Mouse (Mus musculus): ENCODE measurements at regions not wholly inside any gene's neighbourhood (a gene's known extent, or its start where the extent isn't known, plus 50 kb on each side); places are given as distances from the start of the nearest gene placed in this dataset.

GRCm38 (mm10) chr16:86136169-86136568 is 234.5 kb upstream of the Adamts5 start:
- no peak for DNase-seq

DNA sequence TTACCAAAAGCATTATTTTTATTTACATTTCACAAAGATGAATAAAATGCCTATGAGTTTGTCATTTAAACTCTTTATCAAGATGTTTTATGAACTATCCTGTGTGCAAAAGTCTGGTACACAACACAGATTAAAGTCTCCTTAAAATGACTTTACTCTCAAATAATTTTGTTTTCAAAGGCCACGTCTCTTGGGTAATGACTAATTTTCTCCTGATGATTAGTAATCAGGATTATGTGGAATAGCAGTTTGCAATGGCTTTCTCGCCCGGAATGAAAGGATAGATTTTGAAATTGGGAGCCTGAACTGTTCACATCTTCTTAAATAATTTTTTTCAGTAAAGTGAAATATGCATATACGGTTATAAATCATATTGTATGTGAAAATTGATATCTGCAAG is 225.8 kb upstream of the Adamts5 start:
- DNase-seq: no peak

DNA sequence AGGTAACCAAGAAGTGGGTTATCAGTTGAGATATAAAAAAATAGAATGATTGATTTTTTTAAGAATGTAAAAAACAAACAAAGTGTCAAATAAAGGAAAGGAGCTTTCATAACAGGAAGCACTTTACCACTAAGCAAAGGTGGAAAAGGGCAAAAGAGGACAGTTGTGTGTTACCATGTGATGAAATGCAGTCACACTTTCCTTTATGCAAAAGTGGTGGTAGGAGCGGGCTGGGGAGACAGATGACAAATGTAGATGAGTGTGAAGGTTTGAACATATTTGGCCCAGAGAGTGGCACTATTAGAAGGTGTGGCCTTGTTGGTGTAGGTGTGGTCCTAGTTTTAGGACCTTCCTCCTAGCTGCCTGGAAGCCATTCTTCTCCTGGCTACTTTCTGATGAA is 222.6 kb upstream of the Adamts5 start:
- no peak for DNase-seq

- no peak for DNase-seq
Observed at GRCm38 (mm10) chr16:86122936-86123335, 221.3 kb upstream of the Adamts5 start.

DNA sequence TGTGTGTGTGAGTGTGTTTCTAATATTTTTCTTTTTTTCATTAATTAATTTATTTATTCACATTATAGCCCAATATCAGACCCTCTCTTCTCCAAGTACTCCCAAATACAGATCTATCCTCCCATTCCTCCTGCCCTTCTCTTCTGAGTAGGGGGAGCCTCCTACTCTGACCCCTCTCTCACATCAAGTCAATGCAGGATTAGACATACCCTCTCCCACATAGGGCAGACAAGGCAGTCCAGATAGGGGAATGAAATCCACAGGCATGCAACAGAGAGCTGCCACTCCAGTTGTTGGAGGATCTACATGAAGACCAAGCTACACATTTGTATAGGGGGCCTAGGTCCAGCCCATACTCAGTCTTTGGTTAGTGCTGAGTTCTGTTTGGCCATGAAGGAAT is 216.3 kb upstream of the Adamts5 start:
- DNase-seq: no peak

- DNase-seq: no peak
Observed at GRCm38 (mm10) chr16:86115587-86116376, 214.2 kb upstream of the Adamts5 start.

DNA sequence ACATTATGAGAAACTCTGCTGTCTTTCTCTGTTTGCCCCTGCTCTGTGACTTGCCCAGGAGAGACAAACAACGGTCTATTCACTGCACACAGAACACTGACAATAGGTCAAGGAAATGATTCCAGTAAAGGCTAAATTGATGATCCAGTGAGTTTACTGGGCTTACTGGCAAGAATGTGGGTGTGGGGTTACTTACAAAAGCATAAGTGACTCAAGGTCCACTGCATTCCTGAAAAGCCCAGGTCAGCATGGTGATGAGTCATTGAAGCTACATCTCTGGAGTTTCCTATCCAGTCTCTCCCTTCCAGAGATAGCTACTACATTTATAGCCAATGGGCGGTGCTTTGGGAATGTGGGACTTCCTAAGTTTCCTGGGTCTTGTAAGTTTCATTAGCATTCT is 192.8 kb upstream of the Adamts5 start:
- DNase-seq: no peak

DNA sequence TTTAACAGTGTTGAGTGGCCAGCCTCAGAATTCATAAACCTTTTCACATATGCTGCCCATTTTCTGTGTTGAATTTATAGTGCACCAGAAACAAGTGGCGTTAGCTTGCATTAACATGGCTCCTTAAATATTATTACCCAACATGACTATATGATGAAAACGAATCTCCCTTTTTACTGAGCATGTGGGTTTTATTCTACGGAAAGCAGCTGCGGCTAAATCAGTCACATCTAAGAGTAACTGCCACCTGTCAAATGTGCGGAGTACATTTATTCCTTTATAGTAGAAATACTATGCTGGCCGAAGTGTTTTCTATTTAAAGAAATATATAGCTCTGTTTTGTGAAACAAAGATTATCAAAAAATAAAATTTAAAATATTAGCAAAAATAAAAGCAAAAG is 188.5 kb upstream of the Adamts5 start:
- DNase-seq: no peak

DNA sequence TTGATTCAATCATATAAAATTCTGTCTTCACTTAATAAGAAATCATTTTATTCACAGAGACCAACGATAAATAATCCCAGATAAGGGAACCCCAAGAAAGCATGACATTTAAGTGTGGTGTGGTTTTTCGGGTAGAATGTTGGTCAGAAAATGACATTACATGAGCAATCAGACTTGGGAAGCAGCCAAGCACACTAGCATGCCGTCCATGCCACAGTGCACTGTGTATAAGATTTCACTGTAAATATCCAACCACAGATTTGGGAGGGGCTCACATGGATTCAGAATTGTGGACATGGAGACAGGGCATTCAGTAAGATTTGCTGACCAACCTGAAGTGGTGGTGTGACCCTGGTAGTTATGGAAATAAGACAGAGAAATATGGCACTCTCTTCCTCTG is 185.8 kb upstream of the Adamts5 start:
- DNase-seq: no peak

- no peak for DNase-seq
Observed at GRCm38 (mm10) chr16:86067628-86068364, 166.2 kb upstream of the Adamts5 start.

DNA sequence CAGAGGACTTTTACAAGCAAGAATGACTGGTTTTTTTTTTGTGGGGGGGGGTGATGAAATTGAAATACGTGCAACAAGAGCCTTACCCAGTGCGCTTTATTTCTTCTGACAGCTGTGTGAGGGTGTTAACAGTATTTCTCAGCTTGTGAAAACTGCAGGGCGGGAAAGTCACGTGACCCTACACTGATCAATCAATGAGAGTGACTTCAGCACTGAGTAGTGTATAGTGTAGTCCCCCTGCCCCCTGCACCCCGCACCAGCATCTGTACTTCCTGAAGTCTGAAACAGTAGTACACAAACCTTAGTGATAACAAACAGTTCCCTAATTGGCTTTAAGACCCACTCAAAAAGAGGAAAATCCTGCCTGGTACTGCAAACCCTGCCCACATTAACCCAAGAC is 158.5 kb upstream of the Adamts5 start:
- DNase-seq: no peak

DNA sequence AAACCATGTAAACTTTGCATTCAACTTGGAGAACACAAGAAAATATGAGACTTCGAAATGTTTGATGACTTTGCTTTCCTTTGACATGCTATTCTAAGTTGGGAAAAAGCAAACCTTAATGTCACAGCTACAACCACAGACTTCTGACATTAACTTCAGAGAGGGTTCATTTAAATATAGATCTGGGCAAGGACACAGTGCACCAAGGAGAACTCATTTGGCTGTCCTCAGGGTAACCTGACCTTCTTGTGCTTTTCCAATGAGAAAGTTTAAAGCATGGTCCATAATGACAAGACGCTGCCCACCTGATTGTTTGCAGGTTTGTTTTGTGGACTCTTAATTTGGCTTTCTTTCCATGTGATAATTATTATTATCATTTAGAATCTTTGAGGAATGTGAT is 143.1 kb upstream of the Adamts5 start:
- no peak for DNase-seq

DNA sequence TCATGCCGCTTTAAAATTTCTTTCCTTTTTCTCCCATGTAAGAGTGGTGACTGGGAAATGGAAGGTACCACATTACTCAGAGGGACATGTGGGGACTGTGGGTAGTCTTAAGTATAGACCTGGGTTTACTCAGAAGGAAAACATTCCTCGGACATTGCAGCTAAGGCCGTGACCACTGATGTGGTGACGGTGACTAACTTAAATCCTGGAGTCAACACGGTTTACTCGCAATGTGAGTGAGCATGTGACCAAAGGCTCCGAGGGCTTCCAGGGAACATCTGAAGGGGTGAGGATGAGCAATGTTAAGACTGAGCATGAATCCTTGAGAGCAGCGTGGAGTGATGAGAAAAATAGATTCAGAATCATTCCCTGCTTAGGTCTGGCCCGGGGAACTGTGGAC is 133.1 kb upstream of the Adamts5 start:
- DNase-seq: no peak

DNA sequence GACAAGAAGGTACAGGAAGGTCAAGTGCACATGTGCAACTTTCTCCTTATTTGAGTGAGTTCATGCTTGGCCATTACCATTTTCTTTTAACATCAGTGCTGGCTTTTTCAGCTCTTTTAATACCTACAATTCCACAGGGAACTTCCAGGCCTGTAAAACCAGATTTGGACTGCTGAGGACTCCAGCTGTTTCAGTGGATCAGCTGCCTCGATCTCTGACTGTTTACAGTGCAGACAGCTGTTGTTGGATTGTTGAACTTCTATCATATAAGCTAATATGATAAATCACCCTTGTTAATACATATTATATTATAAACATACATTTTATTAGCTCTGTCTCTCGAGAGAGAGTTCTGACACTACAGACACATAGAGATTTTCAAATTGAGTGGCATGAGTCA is 126.1 kb upstream of the Adamts5 start:
- no peak for DNase-seq

- DNase-seq: peak; percentile 5
Observed at GRCm38 (mm10) chr16:86015336-86015735, 113.7 kb upstream of the Adamts5 start.

DNA sequence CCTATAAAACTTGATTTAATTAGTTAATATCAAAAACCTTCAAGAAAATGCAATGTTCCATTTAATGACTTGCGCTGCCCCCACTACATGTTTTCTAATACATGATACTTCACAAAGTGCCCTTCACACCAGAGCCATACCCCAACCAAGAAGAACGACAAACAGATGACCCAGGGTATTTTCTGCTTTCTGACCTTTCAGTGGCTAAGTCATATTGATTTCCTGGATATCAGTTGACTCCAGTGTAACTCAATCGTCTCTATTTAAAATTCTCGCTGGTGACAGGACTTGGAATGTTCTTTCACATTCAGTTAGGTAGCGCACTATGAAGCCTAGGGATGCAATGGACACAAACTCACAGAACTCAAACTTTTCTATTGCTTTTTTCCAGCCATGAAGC is 109.4 kb upstream of the Adamts5 start:
- DNase-seq: no peak

DNA sequence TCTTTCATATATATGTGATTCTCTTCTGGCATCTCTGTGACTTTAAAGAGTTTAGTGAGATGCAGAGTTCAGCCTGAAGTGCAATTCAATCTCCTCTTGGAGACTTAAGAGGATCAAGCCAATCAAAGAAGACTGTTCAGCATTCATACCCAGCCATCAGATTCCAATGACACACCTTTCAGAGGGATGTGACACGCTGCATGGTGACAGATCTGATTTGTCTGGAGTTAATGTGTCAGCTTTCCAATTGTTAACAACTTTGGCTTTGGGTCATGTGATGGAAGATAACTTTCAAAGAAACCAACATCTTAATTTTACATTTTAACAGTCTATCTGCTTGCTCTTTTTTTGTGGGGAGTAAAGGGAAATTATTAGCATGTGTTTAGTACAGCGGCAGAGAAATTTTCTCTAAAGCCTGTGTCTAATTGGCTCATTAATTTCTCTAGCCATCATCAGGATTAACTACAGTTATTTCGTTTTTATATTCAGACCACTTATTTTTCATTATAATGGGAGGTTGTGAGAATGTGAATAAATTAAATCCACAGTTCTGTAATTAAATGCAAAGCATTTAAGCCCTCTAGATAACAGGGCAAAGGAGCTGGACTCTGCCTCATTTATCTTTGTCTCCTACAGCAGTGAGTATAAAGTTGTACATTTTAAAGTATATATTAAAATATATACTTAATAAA is 108.2 kb upstream of the Adamts5 start:
- DNase-seq: no peak

DNA sequence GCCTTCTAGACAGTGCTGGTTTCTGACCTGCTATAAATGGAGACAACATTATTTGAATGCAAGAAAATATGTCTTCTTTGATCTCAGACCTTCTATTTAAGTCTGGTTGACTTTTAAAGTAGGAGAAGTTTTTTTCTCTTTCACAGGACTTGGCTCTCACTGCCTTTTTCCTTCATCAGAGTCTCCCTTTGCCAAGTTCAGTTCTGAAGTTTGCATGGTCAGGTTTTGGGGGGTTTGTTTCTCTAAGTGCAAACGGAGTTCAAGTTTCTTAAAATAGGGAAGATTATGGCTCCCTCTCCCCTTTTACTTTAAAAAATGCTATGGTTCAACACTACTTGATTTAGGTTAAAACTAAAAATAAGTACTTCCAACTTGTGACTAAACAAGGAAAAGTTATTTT is 106.2 kb upstream of the Adamts5 start:
- no peak for DNase-seq

GRCm38 (mm10) chr16:86000846-86001245 is 99.2 kb upstream of the Adamts5 start:
- DNase-seq: no peak

- DNase-seq: no peak
Observed at GRCm38 (mm10) chr16:85985841-85986240, 84.2 kb upstream of the Adamts5 start.

GRCm38 (mm10) chr16:85977102-85977501 is 75.5 kb upstream of the Adamts5 start:
- no peak for DNase-seq

DNA sequence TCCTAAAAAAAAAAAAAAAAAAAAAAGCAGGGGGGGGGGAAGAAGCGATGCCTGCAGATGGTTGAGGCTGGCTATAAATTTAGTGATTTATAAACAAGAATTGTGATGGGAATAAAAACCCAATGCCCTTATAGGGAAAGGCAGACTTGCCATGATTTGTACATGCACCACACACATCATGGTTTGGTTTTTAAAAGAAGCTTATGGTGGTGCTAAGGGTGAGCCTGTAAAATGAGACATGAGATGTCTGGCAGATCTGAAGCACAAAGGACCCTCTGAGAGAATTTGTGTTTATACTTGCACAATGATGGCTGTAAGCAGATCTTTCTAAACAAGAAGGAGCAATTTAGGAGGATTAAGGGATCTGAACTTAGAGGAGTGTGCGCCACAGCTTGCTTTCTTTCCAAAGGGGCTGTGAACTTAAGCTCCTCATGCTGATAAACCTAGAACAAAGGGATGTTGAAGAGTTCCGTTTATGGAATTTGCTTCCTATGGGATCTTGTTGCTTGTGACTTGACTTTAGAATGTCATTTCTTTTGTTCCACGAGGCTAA is 65.3 kb upstream of the Adamts5 start:
- DNase-seq: no peak

- DNase-seq: no peak
Observed at GRCm38 (mm10) chr16:85966251-85966650, 64.6 kb upstream of the Adamts5 start.

Data from gastrocnemius, postnatal 10 days (tissue).